Mouse (Mus musculus): ENCODE measurements at regions not wholly inside any gene's neighbourhood (a gene's known extent, or its start where the extent isn't known, plus 50 kb on each side); places are given as distances from the start of the nearest gene placed in this dataset.

DNA sequence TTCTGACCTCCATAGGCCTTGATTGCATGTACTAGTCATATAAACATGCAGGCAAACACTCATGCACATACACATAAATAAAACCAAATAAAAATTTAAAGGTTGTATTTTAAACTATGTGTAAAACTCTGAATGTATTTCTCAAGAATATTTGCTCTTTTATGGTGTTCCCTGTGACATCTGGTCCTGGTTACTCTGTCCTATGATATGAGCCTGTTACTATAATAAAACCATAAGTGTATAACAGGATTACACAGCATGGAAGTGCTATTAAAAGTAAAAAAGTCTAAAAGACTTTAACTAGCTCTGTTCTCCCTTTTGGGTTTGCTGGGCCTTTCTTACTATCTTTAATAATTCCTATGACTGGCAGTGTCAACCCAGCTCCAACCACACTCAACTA lies 103.0 kb upstream of the Zpld1 start:
- TF ChIP-seq CTCF (IDR thresholded peaks at IDR 0.05; ENCODE audit: extremely low read depth, insufficient read depth, low read length) (no peak), POLR2A (IDR thresholded peaks at IDR 0.05; ENCODE audit: extremely low read depth, insufficient read depth, low read length) (no peak)

Measured in cortical plate, adult 2 months (tissue).